Mouse (Mus musculus): ENCODE measurements around the gene Dcpp3.

DNA sequence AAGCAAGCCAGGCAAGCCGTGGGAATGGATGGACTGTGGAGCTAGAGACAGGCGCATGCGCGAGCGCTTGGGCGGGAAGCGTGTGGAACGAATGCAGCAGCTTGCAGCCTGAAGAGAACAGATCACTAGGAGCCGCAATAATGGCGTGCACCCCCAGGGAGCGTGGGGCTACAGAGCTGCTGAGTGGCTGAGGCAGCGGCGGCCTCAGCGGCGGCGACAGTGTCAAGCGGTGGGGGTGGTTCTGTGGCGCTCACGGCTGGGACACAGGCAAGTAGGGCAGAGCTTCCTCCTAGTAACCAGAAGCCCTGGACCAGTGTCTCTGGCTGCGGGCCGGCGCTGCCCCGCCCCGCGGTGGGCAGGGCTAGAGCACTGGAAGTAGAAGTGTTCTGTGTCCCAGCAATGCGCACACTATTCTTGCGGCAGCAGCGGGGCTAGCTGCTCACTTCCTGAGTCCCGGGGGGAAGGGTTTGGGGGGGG is 7.3 kb downstream of the Dcpp3 start:
- TF ChIP-seq CTCF (IDR thresholded peaks at IDR 0.05; ENCODE audit: control insufficient read depth, insufficient read depth, insufficient read length) (no peak), USF1 (IDR thresholded peaks at IDR 0.05; ENCODE audit: low read depth) (no peak)

Measured in C2C12 (cell line).